Mouse (Mus musculus) c-Kit-positive CD71-positive TER-119-negative erythroid progenitor cells, embryonic 14.5 days (primary cell): ENCODE measurements around the gene Lrpprc.

Source experiments
- DNase-seq: peaks from one replicate; pipeline ENCODE4 v3.0.0-alpha.2; 2013; ENCODE audit warnings: low read depth

Gene Lrpprc

DNA sequence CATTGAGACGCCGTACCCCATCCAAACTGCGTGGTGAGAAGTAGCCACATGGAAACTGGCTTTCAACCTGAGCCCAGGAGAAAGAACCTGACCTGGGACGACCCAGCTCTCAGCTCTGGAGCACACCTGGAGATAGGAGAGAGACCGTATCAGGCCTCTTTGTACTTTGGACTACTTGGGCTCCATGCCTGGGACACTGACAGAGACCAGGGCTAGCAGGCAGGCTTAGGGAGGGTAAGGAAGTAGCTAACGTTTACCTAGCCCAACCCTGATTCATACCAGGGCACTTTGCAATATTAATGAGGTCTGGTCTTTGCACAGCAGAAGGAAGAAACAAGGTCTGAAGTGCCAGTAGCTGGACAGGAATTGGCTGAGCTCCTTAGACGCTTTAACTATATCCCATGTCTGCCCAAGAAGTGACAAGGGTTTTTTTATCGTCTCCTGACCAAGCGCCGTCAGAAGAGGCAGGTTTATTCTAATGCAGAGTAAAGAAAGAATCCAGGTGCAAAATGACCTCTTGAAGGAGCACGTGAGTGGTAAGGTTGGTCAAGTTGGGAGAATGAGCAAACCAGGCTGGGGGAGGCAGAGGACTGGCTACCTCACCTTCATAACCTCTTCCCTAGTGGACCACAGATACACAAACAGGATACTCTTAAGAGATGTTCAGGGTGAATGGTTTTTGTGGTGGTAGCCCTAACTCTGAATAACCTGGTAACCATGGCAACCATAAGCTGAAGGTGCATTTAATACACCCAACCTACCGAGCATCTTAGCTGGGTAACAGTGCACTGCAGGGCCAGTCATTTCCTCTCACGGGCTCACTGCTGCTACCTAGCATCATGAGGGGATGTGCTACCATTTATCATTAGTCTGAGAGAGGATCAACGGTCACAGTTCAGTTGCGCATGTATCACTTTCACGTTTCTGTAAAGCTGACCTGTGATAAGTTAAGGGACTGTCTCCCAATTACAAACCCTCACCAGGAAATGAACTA lies 117.9 kb downstream of the Lrpprc start:
- no peak for DNase-seq

DNA sequence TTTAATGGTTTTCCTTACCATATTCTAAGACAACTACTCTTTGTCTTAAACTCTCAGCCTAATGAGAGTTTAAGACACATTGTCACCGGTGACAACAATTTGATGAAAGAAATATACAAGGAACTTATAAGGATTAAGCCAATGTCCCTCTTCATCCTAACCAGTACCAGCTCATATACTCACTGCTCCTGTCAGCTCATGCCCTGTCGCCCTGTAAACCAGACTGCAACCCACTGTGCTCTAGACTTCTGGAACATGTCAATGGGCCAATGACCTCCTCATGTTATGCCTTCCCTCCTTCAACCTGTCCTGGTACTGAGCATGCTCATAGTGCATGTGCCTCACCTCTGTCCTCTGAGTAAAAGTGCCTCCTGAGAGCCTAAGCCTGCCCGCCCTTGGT lies 122.7 kb downstream of the Lrpprc start:
- no peak for DNase-seq

- DNase-seq, result no peak
Observed at GRCm38 (mm10) chr17:84665691-84666090, 124.9 kb downstream of the Lrpprc start.

DNA sequence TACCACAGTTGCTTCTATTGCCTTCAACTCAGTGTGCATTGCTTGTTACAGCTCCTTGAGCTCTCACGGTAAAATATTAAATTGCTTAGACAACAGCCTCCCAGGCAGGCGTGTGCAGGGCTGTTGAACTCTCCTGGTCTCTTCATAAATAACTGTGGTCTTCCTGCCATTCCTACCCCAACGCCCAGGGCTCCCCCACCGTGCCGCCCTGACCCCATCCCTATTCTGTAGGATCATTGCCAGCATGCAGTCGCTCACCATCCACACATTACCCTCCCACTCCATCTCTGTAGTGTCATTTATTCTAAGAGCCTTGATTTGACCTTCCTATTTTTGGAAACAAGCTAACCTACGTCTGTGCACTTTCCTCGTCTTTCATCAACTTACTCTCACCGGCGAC lies 125.5 kb downstream of the Lrpprc start:
- no peak for DNase-seq

DNA sequence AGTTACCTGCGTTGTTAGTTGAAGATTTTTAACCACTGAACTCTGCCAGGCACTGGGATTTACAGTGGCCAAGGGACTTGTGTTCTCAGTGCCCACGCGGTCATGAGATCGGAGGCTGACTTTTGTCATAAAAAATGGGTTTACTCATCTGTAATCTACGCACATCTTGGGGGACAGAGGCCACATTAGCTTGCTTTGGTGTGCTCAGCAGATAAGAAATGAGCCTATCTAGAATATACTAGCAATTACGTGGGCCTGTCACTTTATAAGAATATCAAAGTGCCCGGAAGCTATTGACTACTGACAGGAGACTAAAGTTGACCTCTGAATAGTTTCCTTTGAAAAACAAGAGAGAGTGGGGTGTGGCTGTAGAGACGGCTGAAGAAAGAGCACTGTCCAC lies 131.6 kb downstream of the Lrpprc start:
- DNase-seq, result no peak

GRCm38 (mm10) chr17:84658195-84658594 lies 132.4 kb downstream of the Lrpprc start:
- no peak for DNase-seq

GRCm38 (mm10) chr17:84657782-84658181 lies 132.8 kb downstream of the Lrpprc start:
- no peak for DNase-seq

DNA sequence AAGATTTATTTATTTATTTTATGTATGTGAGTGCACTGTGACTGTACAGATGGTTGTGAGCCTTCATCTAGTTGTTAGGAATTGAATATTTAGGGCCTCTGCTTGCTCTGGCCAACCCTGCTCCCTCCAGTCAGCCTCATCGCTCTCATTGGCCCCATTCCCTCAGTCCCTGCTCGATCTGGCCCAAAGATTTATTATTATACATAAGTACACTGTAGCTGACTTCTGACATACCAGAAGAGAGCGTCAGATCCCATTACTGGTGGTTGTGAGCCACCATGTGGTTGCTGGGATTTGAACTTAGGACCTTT lies 133.2 kb downstream of the Lrpprc start:
- no peak for DNase-seq

- no peak for DNase-seq
Observed at GRCm38 (mm10) chr17:84656653-84657421, 133.8 kb downstream of the Lrpprc start.

DNA sequence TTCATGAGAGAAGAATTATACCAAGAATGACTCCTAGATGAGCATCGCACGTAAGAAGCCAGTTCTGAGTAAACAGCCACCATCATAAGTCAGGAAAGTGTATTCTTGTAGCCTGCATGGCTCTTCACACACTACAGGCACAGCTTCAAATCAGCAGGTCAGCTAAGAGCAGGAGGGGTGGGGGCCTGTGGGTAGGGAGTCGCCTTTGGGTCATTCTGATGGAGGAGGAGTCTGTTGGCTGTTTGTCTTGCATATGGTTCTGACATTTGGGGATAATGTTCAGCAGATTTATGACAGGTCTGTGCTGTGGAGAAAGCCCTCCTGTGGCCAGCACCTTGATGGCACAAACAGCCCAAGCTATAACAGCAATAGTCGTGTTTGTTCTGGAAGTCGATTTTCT lies 134.4 kb downstream of the Lrpprc start:
- DNase-seq, result no peak
